Mouse (Mus musculus) ZHBTc4 (cell line): ENCODE measurements around the gene Rassf7.
A peak's percentile ranks its signal among the peaks of the same experiment; 100 is the strongest.
"Not testable (repeated sequence)": the region's sequence is repeated elsewhere in the genome, so short reads cannot be mapped to it uniquely, and the experiment has no call there.

Source experiments
- DNase-seq: peaks from one replicate; pipeline ENCODE4 v3.0.0-alpha.2; 2011; ENCODE audit warnings: low read depth, low spot score

Rassf7 gene

GRCm38 (mm10) chr7:141222696-141223215 lies 7.1 kb downstream of the Rassf7 start:
- DNase-seq = no peak

DNA sequence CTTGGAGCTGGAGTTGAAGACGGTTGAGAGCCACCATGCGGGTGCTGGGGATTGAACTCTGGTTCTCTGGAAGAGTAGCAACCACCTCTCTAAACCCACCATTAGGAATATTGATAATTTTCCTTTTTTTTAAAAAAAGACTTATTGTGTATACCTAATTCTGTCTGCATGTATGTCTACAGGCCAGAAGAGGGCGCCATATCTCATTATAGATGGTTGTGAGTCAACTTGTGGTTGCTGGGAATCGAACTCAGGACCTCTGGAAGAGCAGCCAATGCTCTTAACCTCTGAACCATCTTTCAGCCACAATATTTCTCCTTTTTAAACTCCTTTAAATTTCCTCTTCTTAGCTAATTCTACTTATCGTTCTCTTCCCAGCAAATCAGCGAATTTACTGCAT lies 10.9 kb downstream of the Rassf7 start:
- DNase-seq = peak; percentile 48

GRCm38 (mm10) chr7:141227796-141228195 lies 12.1 kb downstream of the Rassf7 start:
- no peak for DNase-seq

- peak; percentile 94 for DNase-seq
Measured at GRCm38 (mm10) chr7:141228279-141229067, 12.8 kb downstream of the Rassf7 start, which contains the start of gene Phrf1. Phrf1 (plus strand) TSS chr7:141228784.

- no peak for DNase-seq
Measured at GRCm38 (mm10) chr7:141229702-141230101, 14.0 kb downstream of the Rassf7 start.

DNA sequence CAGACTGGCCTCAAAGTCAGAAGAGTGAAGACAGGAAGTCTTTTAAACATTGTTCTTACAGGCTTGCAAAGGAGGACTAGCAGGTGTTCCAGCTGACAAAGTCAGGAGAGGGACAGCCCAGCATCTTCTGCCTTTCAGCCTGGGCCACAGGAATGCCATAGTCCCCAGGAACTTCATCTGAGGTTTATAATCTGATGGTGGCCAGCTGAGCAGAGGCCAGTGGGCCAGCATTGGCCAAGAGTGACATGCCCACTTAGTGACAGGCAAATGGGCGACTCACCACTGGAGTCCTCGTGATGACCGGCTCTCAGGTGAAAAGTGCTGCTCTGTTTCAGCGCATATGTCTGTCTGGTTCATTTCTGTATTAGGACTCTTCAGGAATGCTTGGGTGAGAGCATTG lies 14.9 kb downstream of the Rassf7 start:
- no peak for DNase-seq

GRCm38 (mm10) chr7:141231111-141231510 lies 15.5 kb downstream of the Rassf7 start:
- DNase-seq = no peak

DNA sequence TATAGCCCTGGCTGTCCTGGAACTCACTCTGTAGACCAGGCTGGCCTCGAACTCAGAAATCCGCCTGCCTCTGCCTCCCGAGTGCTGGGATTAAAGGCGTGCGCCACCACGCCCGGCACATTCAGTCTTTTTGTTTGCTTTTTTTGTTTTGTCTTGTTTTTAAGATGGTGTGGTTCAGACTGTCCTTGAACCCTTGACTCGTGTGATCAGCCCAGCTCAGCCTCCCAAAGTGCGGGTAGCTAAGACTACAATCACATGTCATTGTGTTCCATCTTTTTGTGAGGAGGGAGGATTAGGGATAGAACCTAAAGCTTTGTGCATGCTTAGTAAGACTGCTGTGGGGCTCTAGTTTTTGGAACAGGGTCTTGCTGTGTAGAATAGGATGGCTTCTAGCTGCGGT lies 15.9 kb downstream of the Rassf7 start:
- DNase-seq = peak; percentile 70

GRCm38 (mm10) chr7:141250486-141250885 lies 34.8 kb downstream of the Rassf7 start:
- not testable (repeated sequence) for DNase-seq

- no peak for DNase-seq
Measured at GRCm38 (mm10) chr7:141256159-141256558, 40.5 kb downstream of the Rassf7 start.

GRCm38 (mm10) chr7:141261480-141261879 lies 45.8 kb downstream of the Rassf7 start:
- no peak for DNase-seq

- no peak for DNase-seq
Measured at GRCm38 (mm10) chr7:141263640-141264039, 48.0 kb downstream of the Rassf7 start.

GRCm38 (mm10) chr7:141264041-141264700 lies 48.5 kb downstream of the Rassf7 start:
- peak; percentile 48 for DNase-seq

- DNase-seq = peak; percentile 54
Measured at GRCm38 (mm10) chr7:141264761-141265410, 49.2 kb downstream of the Rassf7 start.

DNA sequence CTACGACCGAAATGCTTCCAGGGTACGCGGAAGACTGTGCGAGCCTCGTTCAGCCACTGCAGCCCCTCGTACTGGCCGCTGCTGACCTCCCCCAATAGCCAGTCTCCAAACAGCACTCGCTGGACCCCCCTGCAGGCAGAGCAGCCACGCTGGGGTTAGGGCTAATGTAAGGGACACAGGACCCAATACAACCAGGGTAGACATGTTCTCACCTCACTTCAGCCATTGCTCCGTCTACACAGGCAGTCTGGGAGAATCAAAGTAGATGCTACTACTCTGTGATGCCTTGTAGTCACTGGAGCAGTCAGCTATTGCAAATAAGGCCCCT lies 49.7 kb downstream of the Rassf7 start:
- DNase-seq = no peak

- DNase-seq = peak; percentile 38
Measured at GRCm38 (mm10) chr7:141265739-141266561, 50.3 kb downstream of the Rassf7 start, which contains the start of gene Irf7. Irf7 (minus strand) TSS chr7:141266481.
